Mouse (Mus musculus): Measurements from ENCODE around the gene Mbd3.

Mbd3 gene

DNA sequence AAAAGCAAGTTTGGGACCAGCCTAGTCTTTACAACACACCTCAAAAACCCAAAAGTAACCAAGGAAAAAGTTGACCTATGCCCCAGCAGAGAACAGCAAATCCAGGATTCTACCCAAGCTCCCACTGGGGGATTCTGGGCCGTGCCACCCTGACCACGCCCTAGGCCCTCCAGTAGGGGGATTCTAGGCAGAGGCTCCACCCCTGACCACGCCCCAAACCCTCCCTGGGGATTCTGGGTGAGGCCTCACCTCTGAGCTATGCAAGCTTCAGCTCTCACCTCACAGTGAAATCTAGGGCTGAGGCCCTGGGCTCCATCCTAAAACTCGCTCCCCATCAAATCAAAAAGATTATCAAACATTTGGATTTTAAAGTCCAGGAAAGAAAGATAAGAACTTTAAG, 24.2 kb upstream of the Mbd3 start:
- DNase-seq = peak in 1 of 2 experiments; percentile 60

DNA sequence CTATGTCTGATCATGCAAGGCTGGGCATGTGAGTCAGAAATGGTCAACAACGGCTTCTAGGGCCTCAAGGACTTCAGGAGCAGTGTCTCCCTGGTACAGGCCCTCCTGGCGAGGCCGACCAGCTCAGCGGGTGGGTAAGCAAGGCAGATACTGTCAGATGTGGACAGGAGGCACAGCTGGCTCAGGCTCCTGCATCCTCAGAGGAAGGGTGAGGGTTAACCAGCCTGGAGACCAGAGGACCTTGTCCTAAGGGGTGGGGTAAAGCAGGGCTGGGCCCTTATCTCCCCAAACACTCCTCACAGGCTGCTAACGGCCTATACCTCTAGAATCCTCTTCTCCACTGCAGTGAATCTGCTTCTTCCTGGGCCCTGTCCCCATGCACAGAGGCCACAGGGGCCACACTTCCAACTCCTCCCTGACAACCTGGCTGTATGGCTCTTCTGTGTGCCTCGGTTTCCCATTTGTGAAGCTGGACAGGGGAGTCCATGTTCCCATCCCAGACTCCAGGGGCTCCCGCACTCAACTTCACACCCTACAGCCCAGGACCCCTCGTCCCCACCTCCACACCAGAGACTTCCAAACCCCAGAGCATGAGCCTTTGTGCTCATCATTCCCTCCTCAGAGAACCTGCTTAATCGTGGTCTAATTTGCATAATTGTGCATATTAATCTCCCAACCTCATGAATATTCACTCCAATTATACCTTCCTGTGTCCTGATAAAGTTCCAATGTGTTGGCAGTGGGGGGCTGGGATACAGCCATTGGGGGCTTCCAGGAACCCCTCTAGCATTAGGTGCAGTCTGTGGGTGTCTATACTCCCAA, 22.5 kb upstream of the Mbd3 start:
- no peak for DNase-seq

DNA sequence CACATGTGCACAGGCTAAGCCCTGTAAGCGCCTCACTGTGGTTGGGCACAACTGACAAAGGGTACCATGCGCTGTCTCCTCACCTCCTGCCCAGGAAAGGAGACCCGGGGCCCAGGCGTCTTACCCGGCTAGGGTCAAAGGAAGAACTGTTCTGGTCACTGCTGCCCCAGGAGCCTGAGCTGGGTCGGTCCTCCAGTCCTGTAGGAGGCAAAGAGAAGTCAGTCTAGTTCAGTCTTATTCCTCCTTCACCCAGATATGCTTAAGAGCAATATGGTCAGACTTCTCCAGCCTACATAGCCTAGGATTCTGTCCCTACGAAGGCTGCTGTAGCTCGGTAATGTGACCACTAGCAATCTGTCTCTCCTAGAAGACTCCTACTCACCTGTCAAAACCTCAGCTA, 21.9 kb upstream of the Mbd3 start:
- DNase-seq = no peak

DNA sequence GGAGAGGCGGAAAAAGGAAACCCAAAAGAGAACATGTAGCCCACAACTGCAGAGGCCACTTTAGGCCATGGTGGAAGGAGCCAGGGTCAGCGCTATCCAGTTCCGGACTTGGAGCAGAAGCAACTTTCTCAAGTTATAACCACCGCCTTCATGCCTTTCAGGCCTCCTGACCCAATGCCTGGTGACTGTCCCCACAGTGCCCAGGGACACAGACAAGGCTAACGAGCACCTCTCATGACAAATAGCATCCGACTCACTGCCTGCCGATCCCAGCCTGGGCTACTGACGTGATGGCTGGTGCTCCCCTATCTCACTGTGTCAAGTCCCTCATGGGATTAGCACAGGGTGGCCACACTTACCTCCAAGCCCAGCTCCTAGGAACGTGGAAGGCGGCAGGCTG, 21.4 kb upstream of the Mbd3 start:
- DNase-seq = no peak

DNA sequence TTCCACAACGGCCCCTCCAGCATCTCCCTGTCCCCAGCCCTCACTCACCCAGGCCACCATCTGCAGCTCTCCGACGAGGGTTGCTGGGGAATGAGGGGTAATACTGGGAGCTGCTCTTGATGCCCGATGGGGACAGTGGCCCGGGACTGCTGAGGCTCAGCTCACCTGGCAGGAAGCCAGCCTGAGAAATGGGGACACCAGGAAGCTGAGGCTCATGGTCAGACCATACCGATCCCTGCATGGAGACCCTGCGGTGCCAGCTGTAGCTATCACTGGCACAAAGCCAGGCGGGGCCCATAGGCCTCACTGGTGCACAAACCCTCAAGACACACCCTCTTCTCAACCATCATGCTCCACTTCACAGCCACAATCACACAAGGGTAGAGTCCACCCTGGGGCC, 20.1 kb upstream of the Mbd3 start:
- DNase-seq = no peak

DNA sequence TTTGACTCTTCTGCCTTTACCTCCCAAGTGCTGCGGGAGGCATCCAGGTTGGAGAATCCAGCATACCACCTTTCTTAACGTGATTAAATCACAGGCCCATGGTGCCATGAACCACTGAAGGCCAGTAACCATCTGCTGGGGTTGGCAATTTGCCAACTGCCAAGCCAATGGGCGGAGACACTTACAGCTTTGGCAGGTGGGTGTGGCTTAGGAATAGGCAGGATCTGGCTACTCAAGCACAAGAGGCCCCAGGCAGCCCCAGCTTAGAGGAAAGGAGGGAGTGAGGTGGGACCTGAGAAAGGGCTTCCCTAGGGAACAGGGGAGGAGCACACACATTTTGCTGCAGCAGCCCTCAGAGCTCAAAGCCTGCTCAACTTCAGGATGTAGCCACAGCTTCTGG, 19.0 kb upstream of the Mbd3 start:
- no peak for DNase-seq

DNA sequence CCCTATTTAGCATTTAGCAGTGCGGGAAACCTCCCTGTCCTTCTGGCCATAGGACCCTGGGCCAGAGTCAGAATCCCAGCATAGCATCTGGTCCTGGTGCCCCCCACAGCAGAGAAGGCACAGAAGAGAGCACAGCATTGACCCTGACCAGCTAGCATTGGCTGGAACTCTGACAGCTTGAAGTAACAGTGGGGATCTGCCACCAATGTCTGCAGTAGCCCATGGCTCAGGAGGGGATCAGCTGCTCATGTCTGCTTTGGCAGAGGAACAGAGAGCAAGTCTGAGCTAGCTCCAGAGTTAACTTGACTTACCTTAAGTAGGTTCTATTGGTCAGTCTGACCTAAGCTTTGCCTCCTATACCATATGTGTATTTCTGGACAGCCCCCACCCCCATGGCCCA, 18.5 kb upstream of the Mbd3 start:
- no peak for DNase-seq

DNA sequence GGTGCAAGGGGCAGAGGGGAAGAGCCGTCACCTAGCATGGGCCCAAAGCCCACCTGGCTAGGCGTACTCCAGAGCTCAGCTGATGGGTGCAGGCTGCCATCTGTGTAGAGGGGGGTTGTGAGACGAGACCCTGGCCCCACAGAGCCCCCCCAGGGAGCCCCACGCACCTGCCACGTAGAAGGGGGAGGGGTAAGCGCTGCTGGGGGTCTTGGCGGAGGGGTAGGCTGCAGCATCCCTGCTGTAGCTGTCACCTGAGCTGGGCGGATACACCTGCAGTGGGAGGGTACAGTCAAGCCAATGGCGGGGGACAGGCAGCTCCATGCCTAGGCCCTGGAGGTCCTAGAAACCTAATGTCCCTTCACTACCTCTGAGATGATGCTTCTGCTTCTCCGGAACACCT, 18.0 kb upstream of the Mbd3 start:
- DNase-seq = no peak

DNA sequence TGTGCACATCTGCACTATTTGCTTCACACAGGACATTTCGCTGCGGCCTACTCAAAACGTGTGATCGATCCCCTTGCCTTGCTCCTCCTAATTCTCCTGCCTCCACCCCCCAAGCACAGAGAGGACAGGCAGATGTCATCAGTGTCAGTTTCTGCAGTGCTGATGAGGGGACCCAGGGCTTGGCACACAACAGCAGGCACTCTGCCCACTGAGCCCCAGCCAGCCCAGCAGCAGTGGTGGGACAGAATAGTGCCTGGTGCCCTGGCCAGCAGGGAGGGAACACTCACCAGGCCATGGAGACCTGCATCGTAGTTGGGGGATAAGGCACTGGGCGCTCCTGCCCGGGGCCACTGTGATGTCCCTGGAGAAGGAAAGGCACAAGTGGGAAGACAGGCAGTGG, 16.2 kb upstream of the Mbd3 start:
- no peak for DNase-seq

DNA sequence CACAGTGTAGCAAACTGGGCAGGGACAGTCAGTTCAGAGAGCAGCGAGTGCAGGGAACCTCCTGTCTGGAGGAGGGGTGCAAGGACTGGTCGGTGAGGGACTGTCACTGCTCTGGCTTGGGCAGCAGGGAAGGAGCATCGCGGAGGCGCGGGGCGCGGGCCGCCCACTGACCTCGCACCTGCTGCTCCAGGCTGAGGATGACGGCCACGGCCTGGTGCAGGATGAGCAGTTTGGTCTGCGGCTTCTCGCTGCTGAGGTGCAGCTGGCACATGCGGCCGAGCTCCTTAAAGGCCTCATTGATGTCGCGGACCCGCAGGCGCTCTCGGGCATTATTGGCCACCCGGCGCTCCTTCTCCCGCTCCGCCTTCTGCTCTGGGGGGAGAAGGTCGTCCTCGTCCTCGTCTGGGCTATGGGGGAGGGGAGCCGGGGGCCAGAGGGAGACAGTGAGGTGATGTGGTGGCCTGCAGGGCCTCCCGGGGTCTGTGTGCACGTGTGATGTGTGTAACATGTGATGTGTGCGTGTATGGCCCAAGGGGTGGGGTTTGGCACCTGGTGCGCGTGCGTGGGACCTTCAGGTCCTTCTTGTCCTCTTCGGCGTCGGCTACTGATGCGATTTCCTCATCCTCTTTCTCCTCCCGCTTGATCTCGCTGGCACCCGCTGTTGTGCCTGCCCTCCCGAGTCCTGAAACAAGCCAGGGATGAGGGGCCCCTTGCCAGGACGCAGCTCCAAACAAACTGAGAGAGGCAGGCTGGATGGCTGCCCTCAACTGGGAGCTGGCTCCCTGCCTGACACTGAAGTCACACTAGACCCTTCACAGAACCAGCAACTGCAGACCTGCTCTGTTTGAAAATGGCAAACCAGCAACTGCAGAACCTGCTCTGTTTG, 13.5 kb upstream of the Mbd3 start:
- DNase-seq = peak in 1 of 2 experiments; percentile 22

DNA sequence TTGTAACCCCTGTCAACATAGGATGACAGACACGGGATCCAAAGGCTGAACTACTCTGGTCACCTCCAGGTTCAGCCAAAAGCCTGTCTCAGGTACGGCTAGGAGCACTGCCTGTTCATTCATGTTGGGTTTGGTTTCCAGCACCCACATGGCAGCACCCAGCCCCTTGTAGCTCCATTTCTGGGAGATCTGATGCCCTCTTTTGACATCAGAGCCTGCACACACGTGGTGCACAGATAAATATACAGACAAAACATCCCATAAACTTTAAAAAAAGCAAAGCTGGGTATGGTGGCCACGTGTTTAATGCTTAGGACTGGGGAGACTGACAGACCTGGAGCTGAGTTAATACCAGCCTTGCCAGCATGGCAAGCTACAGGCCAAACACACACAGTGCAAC, 8.6 kb upstream of the Mbd3 start:
- no peak for DNase-seq

DNA sequence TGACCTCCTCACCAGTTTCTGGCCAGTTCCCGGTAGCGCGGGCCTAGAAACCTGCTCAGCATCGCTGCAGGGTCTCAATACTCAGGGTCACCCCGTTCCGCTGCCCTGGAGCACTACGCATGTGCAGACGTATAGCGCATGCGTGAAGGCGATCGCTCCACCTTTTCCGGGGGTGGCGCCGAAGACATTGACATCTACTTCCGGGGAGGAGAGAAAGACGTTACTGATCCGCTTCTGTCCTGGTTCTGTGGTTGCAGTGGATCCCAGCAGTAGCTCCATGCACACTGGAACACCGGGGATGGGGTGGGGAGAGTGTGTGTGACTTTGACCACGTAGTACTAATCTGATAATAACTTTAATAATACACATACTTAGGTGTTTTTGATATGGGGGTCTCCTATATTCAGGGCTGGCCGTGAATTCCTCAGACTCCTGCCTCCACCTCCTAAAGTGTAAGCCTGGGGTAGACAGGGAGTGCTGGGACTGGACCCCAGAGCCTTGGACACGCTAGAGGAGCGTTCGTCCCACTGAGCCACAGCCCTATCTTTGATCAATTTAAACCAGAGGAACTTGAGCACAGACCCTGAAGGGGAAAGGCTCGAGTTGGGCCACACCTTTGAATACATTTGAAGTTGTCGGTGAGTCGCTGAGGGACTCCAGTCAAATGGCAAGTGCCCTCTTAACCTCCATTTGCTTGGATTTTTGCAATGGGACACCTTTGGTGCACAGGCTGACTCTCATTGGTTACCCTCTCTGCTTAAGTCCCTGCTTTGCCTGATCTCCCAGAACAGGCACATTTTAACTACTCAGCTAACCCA, 7.5 kb upstream of the Mbd3 start, which contains the start of gene Uqcr11:
Gene Uqcr11 (minus strand): TSS at position 147 of the 818 bp plus-strand sequence.
- DNase-seq = peak; percentile 90 to 91

DNA sequence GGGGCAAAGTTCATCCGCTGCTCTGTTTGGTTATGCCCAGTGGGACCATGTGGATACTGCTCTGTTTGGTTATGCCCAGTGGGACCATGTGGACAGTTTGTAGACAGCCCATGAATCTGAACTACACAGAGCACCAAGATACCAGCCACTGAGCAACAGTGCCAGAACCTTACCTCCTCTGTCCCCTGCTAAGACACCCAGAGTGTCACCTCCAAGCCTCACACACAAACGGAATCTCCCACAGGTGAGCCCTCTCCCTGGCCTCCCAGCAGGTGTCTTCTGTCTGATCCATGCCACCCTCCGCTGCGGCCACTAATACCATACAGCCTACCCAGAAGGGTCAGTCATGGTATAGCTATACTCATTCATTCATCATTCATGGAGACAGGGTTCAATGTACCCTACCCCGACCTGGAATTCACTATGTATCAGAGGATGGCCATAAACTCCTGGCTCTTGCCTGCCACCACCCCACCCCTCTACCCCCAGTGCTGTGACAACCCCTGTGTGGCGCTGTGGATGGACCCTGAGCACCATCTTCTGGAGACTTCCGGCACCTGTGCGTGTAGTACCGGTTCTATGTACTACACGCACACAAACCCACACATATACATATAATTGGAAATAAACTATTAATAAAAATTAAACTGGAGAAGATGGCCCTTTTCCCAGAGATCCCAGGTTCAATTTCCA, 6.3 kb upstream of the Mbd3 start:
- DNase-seq = peak; percentile 45 to 52

DNA sequence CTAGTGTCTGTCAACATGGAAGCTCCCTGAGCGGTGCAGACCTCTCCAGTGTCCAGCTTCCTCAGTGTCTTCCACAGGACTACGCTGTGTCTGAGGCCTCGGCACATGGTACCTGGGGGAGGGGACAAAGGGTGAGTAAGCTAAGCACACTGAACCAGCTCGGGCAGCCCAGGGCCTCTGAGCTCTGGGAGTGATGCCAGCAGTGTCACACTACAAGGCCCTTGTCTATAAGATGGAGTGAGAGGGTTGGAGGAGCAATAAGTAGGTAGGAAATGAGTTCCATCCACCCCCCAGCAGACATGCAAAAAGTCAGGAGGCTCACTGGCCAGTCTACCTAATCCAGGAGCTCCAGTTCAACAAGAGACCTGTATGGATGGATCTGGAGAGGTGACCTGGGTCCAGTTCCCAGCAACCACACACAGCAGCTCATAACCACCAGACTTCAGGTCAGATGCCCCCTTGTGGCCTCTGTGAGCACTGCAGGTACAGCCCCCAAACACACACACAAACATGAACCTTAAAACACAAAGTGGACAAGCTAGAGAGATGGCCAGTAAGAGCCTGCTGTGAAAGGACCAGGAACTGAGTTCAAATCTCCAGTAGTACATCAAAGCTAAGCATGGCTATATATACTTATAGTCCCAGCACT, 3.8 kb upstream of the Mbd3 start:
- peak in 1 of 2 experiments; percentile 35 for DNase-seq

DNA sequence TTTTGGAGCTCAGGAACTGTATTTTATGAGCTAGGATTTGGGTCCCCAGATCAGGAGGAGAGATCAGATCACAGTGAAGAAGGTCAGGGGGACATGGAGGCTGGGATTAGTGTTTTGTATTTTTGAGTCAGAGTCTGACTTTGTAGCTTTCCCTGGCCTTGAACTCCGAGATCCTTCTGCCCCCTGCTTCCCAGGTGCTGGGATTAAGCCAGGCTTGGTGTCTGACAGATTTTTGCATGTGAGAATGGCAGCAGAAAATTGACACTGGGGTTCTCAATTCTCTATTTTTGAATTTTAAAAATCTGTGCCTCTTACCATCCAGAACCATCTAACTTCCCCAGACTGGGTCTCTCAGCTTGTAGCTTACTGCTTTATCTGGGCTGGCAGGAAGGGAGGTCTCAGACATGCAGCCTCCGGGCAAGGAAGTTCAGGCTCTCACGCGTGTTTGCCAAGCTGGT, 1.4 kb upstream of the Mbd3 start:
- no peak for DNase-seq

DNA sequence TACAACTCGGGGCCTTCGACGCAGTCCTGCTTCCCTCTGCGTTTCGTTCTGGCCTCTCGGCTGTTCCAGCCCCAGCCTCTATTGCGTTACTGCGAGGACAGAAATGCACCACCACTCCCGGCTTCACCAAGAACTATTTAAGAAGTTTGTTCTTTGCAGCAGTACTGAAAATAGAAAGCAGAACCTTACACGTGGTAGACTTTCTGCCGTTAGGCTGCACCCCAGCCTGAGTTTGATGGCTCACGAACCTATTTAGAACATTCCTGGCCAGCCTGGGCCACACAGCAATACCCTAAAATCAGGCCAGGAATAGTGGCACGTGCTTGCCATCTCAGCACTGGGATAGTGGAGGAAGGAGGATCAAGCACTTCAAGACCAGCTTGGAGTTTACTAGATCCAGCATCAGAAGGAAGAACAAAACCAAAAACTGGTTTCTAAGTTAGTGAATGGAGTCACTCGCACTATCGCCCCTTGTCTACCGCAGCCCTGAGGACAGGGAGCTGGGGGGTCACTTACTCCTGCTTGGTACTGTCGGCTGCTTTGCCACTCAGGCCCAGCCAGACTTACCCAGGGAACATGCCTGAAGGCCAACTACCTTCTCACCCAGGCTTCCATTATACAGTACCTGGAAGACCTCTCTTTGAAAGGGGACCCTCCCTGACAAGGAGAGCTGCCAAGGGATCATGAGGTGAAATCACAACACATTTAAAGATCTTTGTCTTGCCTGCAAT, 788 bp upstream of the Mbd3 start:
- DNase-seq = no peak

DNA sequence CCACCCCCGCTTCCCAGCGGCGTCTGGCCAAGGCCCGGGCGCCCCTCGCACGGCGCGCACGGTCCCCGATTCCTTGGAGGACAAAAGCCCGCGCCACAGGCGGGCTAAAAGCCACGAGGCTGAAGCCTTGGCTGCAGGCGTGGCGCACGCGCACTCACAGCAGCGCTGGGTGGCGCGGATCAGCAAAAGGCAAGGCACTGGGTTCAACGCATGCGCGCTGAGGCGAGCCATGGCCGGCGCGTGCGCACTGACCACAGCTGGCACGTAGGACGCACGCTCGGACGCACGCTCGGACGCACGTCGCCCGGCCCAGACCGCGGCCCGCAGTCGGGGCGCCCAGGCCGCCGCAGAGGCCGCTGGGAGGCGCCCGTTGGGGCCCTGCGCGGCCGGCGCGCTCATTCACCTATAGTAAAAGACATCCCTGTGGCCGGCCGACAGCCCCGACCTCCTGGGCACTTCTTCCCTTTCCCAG, 595 bp downstream of the Mbd3 start:
- DNase-seq = peak; percentile 96 to 98

DNA sequence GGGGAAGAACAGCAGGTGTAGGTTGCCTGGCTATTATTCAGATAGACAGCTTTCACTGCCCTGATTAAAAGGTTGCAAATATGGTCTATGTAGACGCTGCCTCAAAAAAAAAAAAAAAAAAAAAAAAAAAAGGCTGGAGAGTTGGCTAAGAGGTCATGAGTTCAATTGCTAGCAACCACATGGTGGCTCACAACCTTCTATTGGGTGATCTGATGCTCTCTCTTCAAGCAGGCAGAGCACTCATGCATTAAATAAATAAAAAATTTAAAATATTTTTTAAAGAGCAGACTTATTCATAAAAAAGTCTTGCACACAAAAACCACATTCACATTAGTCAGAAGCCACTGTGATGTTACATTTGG, 1.2 kb downstream of the Mbd3 start:
- DNase-seq = no peak

DNA sequence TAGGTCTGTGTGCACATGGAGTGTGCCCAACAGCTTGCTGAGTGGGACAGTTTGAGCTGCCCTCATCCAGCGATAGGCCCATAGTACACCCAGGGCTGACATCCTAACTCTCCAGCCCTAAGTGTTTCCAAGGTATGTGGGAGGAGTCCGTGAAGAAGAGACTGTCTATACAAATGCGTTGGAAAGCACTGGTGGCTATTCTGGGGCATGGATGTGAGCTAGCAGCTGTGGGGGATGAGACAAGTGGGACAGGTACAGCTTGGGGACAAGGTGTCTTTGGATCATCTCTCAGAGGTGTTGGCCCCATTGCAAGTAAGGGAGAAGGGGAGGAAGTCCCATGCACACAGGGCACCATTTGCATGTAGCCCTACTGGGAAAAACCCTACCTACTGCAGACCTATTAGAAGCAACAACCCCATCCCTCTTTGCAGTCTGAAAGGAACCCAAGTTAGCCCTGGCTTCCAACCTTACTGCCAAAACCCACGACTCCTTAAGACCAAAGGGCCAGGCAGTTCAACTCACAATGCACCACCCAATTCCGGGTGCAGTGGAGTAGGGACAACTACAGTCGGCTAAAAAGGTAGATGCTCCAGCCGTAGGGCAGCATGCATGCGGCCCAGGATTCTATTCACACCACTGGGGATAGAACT, 1.7 kb downstream of the Mbd3 start:
- no peak for DNase-seq

DNA sequence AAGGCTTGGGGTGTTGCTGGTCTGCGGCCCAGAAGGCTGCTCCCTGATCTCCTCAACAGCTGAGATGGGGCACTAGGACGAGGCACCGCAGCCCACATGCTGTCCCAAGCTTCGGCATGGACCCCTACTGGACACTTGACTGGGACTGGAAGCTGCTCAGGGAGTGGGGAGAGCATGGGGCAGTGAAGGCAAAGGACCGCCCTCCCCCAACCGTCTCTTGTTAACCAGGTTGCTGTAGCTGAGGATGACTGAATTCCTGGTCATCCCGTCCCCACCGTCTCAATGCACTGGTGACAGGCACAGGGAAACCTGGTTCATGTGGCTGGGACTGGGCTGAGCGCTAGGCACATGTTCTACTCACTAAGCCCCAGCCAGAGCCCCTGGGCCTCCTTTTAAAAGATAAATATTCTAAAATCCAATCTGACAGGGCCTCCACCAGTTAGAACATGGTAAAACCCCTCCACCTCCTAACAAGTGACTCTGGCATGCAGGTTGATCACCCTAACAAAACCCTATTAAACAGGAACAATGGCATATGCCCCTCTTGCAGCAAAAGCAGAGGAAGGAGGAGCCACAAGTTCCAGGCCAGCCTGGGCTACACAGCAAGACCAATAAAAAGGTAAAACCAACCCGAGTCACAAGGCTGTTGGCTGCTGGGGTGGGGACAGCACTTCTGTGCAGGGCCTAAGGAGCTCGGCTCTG, 2.4 kb downstream of the Mbd3 start:
- no peak for DNase-seq

Data from thymus, postnatal 36 days (tissue).